Comparison of ENCODE assay signal across 28 mouse cellular contexts in the genomic region with DNA sequence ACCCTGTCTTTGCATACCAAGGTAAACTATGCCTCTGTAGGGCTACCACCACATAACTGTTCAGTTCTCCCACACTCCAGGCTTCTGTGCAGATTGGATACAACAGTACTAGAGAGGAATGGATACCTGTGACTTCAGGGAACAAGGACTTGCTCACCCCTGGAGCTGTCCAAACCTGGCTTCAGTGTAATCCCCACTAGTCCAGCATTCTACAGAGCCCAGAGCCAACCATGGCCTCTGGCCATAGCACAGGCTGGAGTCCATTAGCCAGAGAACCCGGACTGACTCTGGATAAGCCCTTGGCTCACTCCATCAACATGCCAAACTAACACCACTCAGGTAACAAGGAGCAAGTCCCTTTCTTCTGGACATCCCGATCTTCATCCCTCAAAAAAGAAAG. TPM values are rescaled to one million over a fixed set of nuclear protein-coding genes. Genes with fewer than 3 reads are reported as not detected.
A peak's percentile ranks its signal among the peaks of the same experiment; 100 is the strongest.
DNase-seq lines count a peak whose midpoint lies in the region; ATAC-seq and TF ChIP-seq lines count a peak whose summit lies in the region.
"Had no signal": no experiment of that assay in that cellular context is flagged by ENCODE, and none has a peak within 500 bp of the region (broad histone marks: within the 10 kb centered on the region; RNA-seq: fewer than 3 reads in every experiment).

No protein-coding gene starts in this region.

- no peak overlapping the region for H3K27ac ChIP-seq in heart, embryonic 11.5 days (ENCODE audit: low read depth, low read length)
- no peak overlapping the region for H3K27ac ChIP-seq in embryonic facial prominence, embryonic 13.5 days
- no peak overlapping the region for H3K27ac ChIP-seq in stomach, embryonic 14.5 days (ENCODE audit: low read length)
- no peak overlapping the region for H3K27ac ChIP-seq in liver, postnatal 0 days (ENCODE audit: low read depth)
- H3K27ac ChIP-seq: forebrain, embryonic 10.5 days; hindbrain, embryonic 12.5 days; hindbrain, postnatal 0 days; limb, embryonic 12.5 days; liver, embryonic 15.5 days; lung, embryonic 15.5 days; midbrain, embryonic 10.5 days; neural tube, embryonic 12.5 days had no signal

- DNase-seq in heart, adult 8-10 months (ENCODE audit: low spot score): no peak
- peak; percentile 36 for DNase-seq in kidney, adult 11 months
- no peak for DNase-seq in kidney, adult 9 months
- no peak for DNase-seq in liver, postnatal 0 days
- DNase-seq in cerebellum, adult 8-10 months: no peak
- DNase-seq: adrenal gland, postnatal 14 days; cerebellum, adult 11 months; cerebellum, postnatal 10 days; kidney, adult 18-20 months; right cerebral cortex, postnatal 14 days; thymus, adult 2 months; thymus, postnatal 36 days had no signal

- peaks cover 6% of the 10 kb centered on the region for H3K4me1 ChIP-seq in heart, embryonic 11.5 days (ENCODE audit: control insufficient read depth, insufficient read depth, low read length)
- H3K4me1 ChIP-seq in embryonic facial prominence, embryonic 13.5 days: peaks cover 41% of the 10 kb centered on the region
- peaks cover 7% of the 10 kb centered on the region; the same call in 1 of the 2 replicates for H3K4me1 ChIP-seq in stomach, embryonic 14.5 days (ENCODE audit: control insufficient read depth, insufficient read depth, low read length)
- 0 out of 2 replicates have a peak, but pooled peaks cover 4% of the 10 kb centered on the region for H3K4me1 ChIP-seq in liver, postnatal 0 days (ENCODE audit: insufficient read depth)
- H3K4me1 ChIP-seq: liver, embryonic 15.5 days had no signal

- no peak for ATAC-seq in heart, embryonic 11.5 days (replicated peaks; ENCODE audit: insufficient number of reproducible peaks, low FRiP score, low TSS enrichment)
- ATAC-seq in embryonic facial prominence, embryonic 13.5 days (ENCODE audit: insufficient number of reproducible peaks, insufficient read depth, low FRiP score, low TSS enrichment, low read depth): no peak
- no peak for ATAC-seq in stomach, embryonic 14.5 days (ENCODE audit: insufficient number of reproducible peaks, insufficient read depth, low FRiP score, low read depth)
- no peak for ATAC-seq in liver, postnatal 0 days
- ATAC-seq: forebrain, embryonic 16.5 days; hindbrain, postnatal 0 days had no signal

- H3K9ac ChIP-seq in heart, embryonic 11.5 days (ENCODE audit: low read depth, low read length): no peak overlapping the region
- H3K9ac ChIP-seq in embryonic facial prominence, embryonic 13.5 days: no peak overlapping the region
- H3K9ac ChIP-seq in stomach, embryonic 14.5 days (replicated peaks; ENCODE audit: low read depth, low read length): no peak overlapping the region
- no peak overlapping the region for H3K9ac ChIP-seq in liver, postnatal 0 days (replicated peaks)
- H3K9ac ChIP-seq: hindbrain, embryonic 12.5 days; limb, embryonic 12.5 days; liver, embryonic 15.5 days; lung, embryonic 15.5 days; neural tube, embryonic 12.5 days had no signal

- no peaks in the 10 kb centered on the region for H3K27me3 ChIP-seq in heart, embryonic 11.5 days (ENCODE audit: control insufficient read depth, insufficient read depth, low read length)
- H3K27me3 ChIP-seq in embryonic facial prominence, embryonic 13.5 days: no peaks in the 10 kb centered on the region
- no peaks in the 10 kb centered on the region for H3K27me3 ChIP-seq in stomach, embryonic 14.5 days (ENCODE audit: control insufficient read depth, insufficient read depth, low read length)
- peaks cover 16% of the 10 kb centered on the region for H3K27me3 ChIP-seq in liver, postnatal 0 days (ENCODE audit: insufficient read depth, low read length)
- H3K27me3 ChIP-seq: limb, embryonic 12.5 days; lung, embryonic 15.5 days; neural tube, embryonic 12.5 days had no signal

- TF ChIP-seq CTCF in liver, postnatal 0 days (IDR thresholded peaks at IDR 0.05; ENCODE audit: low read depth): no peak

- 70% methylated on average over 2 of the region's 2 CpGs for WGBS in heart, embryonic 11.5 days (ENCODE audit: insufficient replicate concordance)
- 80% methylated on average over 2 of the region's 2 CpGs for WGBS in embryonic facial prominence, embryonic 13.5 days
- 69% methylated on average over 2 of the region's 2 CpGs for WGBS in stomach, embryonic 14.5 days
- WGBS in liver, postnatal 0 days (ENCODE audit: insufficient replicate concordance): 78% methylated on average over 2 of the region's 2 CpGs

- peak overlapping the region; percentile 68 for H3K4me2 ChIP-seq in heart, embryonic 11.5 days
- H3K4me2 ChIP-seq in embryonic facial prominence, embryonic 13.5 days: peak overlapping the region; percentile 84
- H3K4me2 ChIP-seq in stomach, embryonic 14.5 days (replicated peaks; ENCODE audit: low read depth, low read length): peak overlapping the region; percentile 73; the same call in 1 of the 2 replicates
- H3K4me2 ChIP-seq in liver, postnatal 0 days (ENCODE audit: low read depth, low read length): no peak overlapping the region
- H3K4me2 ChIP-seq: hindbrain, embryonic 12.5 days; liver, embryonic 15.5 days; lung, embryonic 15.5 days; neural tube, embryonic 12.5 days had no signal

- no peak overlapping the region for H3K4me3 ChIP-seq in heart, embryonic 11.5 days (ENCODE audit: low read depth, low read length)
- H3K4me3 ChIP-seq in embryonic facial prominence, embryonic 13.5 days: no peak overlapping the region
- H3K4me3 ChIP-seq in stomach, embryonic 14.5 days (ENCODE audit: low read depth, low read length): no peak overlapping the region
- no peak overlapping the region for H3K4me3 ChIP-seq in liver, postnatal 0 days (ENCODE audit: low read depth, low read length)
- H3K4me3 ChIP-seq: forebrain, embryonic 10.5 days; hindbrain, embryonic 12.5 days; limb, embryonic 12.5 days; liver, embryonic 15.5 days; lung, embryonic 15.5 days; midbrain, embryonic 10.5 days; myocyte; neural tube, embryonic 12.5 days had no signal

- TF ChIP-seq EP300 in liver, postnatal 0 days (IDR thresholded peaks at IDR 0.05; ENCODE audit: low read depth): no peak

- no peaks in the 10 kb centered on the region for H3K9me3 ChIP-seq in heart, embryonic 11.5 days (replicated peaks; ENCODE audit: control insufficient read depth, low read length)
- no peaks in the 10 kb centered on the region for H3K9me3 ChIP-seq in embryonic facial prominence, embryonic 13.5 days
- no peaks in the 10 kb centered on the region for H3K9me3 ChIP-seq in stomach, embryonic 14.5 days (ENCODE audit: control insufficient read depth, low read depth, low read length)
- no peaks in the 10 kb centered on the region for H3K9me3 ChIP-seq in liver, postnatal 0 days (ENCODE audit: low read length)
- H3K9me3 ChIP-seq: forebrain, embryonic 10.5 days; heart, embryonic 10.5 days; hindbrain, embryonic 12.5 days; limb, embryonic 12.5 days; liver, embryonic 15.5 days; lung, embryonic 15.5 days; midbrain, embryonic 10.5 days; neural tube, embryonic 12.5 days had no signal

- H3K36me3 ChIP-seq in heart, embryonic 11.5 days (ENCODE audit: control insufficient read depth, insufficient read depth, low read length): no peaks in the 10 kb centered on the region
- H3K36me3 ChIP-seq in embryonic facial prominence, embryonic 13.5 days: no peaks in the 10 kb centered on the region
- H3K36me3 ChIP-seq in stomach, embryonic 14.5 days (ENCODE audit: control insufficient read depth, insufficient read depth, low read length): no peaks in the 10 kb centered on the region
- no peaks in the 10 kb centered on the region for H3K36me3 ChIP-seq in liver, postnatal 0 days (replicated peaks; ENCODE audit: insufficient read depth, low read length)
- H3K36me3 ChIP-seq: forebrain, embryonic 10.5 days; hindbrain, embryonic 12.5 days; limb, embryonic 12.5 days; liver, embryonic 15.5 days; lung, embryonic 15.5 days; midbrain, embryonic 10.5 days; neural tube, embryonic 12.5 days had no signal

RNA-seq across cellular contexts. Expression of gene P3h2, which starts 2.7 kb away (rescaled TPM):
- 18.2 and 18.9 TPM in 2 replicates for polyA plus RNA-seq in heart, embryonic 11.5 days (2014; fragmentation: Nextera tagmentation; extraction: Ambion mirVana)
- total RNA-seq in heart, adult 8-10 months (2022): 1 to 10 TPM; 2.6 to 4.6 (median 3.6) TPM
- 2.5 and 3.3 TPM in 2 replicates for polyA plus RNA-seq in embryonic facial prominence, embryonic 13.5 days (2015; fragmentation: Nextera tagmentation; extraction: Ambion mirVana)
- polyA plus RNA-seq in stomach, embryonic 14.5 days (2014; fragmentation: Nextera tagmentation; extraction: Ambion mirVana): 9.6 and 13.1 TPM in 2 replicates
- polyA plus RNA-seq in liver, postnatal 0 days (2015; fragmentation: Nextera tagmentation; extraction: Ambion mirVana): 0.40 and 0.71 TPM in 2 replicates
- total RNA-seq: megakaryocyte progenitor cell, adult 5-6 weeks; MEL had no signal
